Mouse (Mus musculus) macrophage (primary cell): ENCODE measurements around the gene Igsf11. TPM values are rescaled to one million over a fixed set of nuclear protein-coding genes. Genes with fewer than 3 reads are reported as not detected.

Experiments
- H3K27ac ChIP-seq: fragments of 350-480 bp; formaldehyde crosslinking; 2 replicates; pipeline ENCODE4 v1.9.0; 2021
- H3K36me3 ChIP-seq: fragments of 350-480 bp; formaldehyde crosslinking; 2 replicates; pipeline ENCODE4 v1.9.0; 2021; ENCODE audit errors: inconsistent target
- H3K4me3 ChIP-seq: fragments of 350-480 bp; formaldehyde crosslinking; 2 replicates; pipeline ENCODE4 v1.9.0; 2021; ENCODE audit errors: inconsistent target
- H3K79me2 ChIP-seq: fragments of 350-480 bp; formaldehyde crosslinking; 2 replicates; pipeline ENCODE4 v1.9.0; 2021; ENCODE audit errors: inconsistent target
- WGBS: methylation state at CpG from one replicate; pipeline ENCODE4 v1.1.7; 2026; ENCODE audit warnings: inconsistent platforms; ENCODE audit not compliant: missing documents; 5-methylcytosine and 5-hydroxymethylcytosine counted together
- polyA plus RNA-seq: library from polyadenylated mRNA; stranded (reverse); fragments of 250-400 nt; gene quantifications from 3 replicates; pipeline ENCODE4 v1.2.4, GENCODE M21; 2018; ENCODE audit warnings: inconsistent platforms

Igsf11 gene
- polyA plus RNA-seq, 1 experiment from 2014 or later: 0.49 TPM

- Histone ChIP-seq H3K4me3 (no peak overlapping the region), H3K36me3 (no peaks in the 10 kb centered on the region), H3K27ac (no peak overlapping the region), H3K79me2 (no peaks in the 10 kb centered on the region)
- WGBS: 93% methylated on average over 4 of the region's 4 CpGs
Measured at GRCm38 (mm10) chr16:38915451-38915850, 23.0 kb downstream of the Igsf11 start.

GRCm38 (mm10) chr16:38916053-38916786 lies 23.7 kb downstream of the Igsf11 start:
- Histone ChIP-seq H3K27ac (no peak overlapping the region), H3K36me3 (no peaks in the 10 kb centered on the region), H3K4me3 (no peak overlapping the region), H3K79me2 (no peaks in the 10 kb centered on the region)
- 90% methylated on average over 12 of the region's 12 CpGs for WGBS

GRCm38 (mm10) chr16:38916885-38917284 lies 24.4 kb downstream of the Igsf11 start:
- Histone ChIP-seq H3K4me3 (no peak overlapping the region), H3K79me2 (no peaks in the 10 kb centered on the region), H3K36me3 (no peaks in the 10 kb centered on the region), H3K27ac (no peak overlapping the region)
- 84% methylated on average over 5 of the region's 5 CpGs for WGBS

- H3K79me2 ChIP-seq: no peaks in the 10 kb centered on the region
- WGBS: 78% methylated on average over 2 of the region's 2 CpGs
- H3K4me3 ChIP-seq: no peak overlapping the region
- no peak overlapping the region for H3K27ac ChIP-seq
- H3K36me3 ChIP-seq: no peaks in the 10 kb centered on the region
Measured at GRCm38 (mm10) chr16:38918121-38918520, 25.6 kb downstream of the Igsf11 start.

- 88% methylated on average over 5 of the region's 5 CpGs for WGBS
- Histone ChIP-seq H3K36me3 (no peaks in the 10 kb centered on the region), H3K4me3 (no peak overlapping the region), H3K27ac (no peak overlapping the region), H3K79me2 (no peaks in the 10 kb centered on the region)
Measured at GRCm38 (mm10) chr16:38920488-38920887, 28.0 kb downstream of the Igsf11 start.

- no peak overlapping the region for H3K27ac ChIP-seq
- 85% methylated on average over 13 of the region's 13 CpGs for WGBS
- no peaks in the 10 kb centered on the region for H3K79me2 ChIP-seq
- H3K36me3 ChIP-seq: no peaks in the 10 kb centered on the region
- H3K4me3 ChIP-seq: no peak overlapping the region
Measured at GRCm38 (mm10) chr16:38924940-38925339, 32.5 kb downstream of the Igsf11 start.

GRCm38 (mm10) chr16:38928760-38929159 lies 36.3 kb downstream of the Igsf11 start:
- WGBS: 85% methylated on average over 7 of the region's 7 CpGs
- H3K36me3 ChIP-seq: no peaks in the 10 kb centered on the region

GRCm38 (mm10) chr16:38931519-38931918 lies 39.0 kb downstream of the Igsf11 start:
- no peak overlapping the region for H3K27ac ChIP-seq
- H3K36me3 ChIP-seq: no peaks in the 10 kb centered on the region
- H3K79me2 ChIP-seq: no peaks in the 10 kb centered on the region
- no peak overlapping the region for H3K4me3 ChIP-seq
- 86% methylated on average over 6 of the region's 6 CpGs for WGBS

More at GRCm38 (mm10) chr16:38928760-38929159, 36.3 kb downstream of the Igsf11 start:
- H3K79me2 ChIP-seq: no peaks in the 10 kb centered on the region
- H3K27ac ChIP-seq: no peak overlapping the region
- no peak overlapping the region for H3K4me3 ChIP-seq

- no peak overlapping the region for H3K4me3 ChIP-seq
- no peak overlapping the region for H3K27ac ChIP-seq
- H3K79me2 ChIP-seq: no peaks in the 10 kb centered on the region
- 81% methylated on average over 3 of the region's 3 CpGs for WGBS
- no peaks in the 10 kb centered on the region for H3K36me3 ChIP-seq
Measured at GRCm38 (mm10) chr16:38940805-38941204, 48.3 kb downstream of the Igsf11 start.

GRCm38 (mm10) chr16:38941275-38941674 lies 48.8 kb downstream of the Igsf11 start:
- H3K36me3 ChIP-seq: no peaks in the 10 kb centered on the region
- WGBS: 92% methylated on average over 6 of the region's 6 CpGs
- H3K79me2 ChIP-seq: no peaks in the 10 kb centered on the region
- H3K4me3 ChIP-seq: no peak overlapping the region
- H3K27ac ChIP-seq: no peak overlapping the region

GRCm38 (mm10) chr16:38943706-38944550 lies 51.5 kb downstream of the Igsf11 start:
- WGBS: 68% methylated on average over 5 of the region's 5 CpGs
- no peaks in the 10 kb centered on the region for H3K36me3 ChIP-seq
- no peak overlapping the region for H3K27ac ChIP-seq
- no peak overlapping the region for H3K4me3 ChIP-seq
- H3K79me2 ChIP-seq: no peaks in the 10 kb centered on the region

- Histone ChIP-seq H3K27ac (no peak overlapping the region), H3K4me3 (no peak overlapping the region), H3K36me3 (no peaks in the 10 kb centered on the region), H3K79me2 (no peaks in the 10 kb centered on the region)
- WGBS: 85% methylated on average over 7 of the region's 7 CpGs
Measured at GRCm38 (mm10) chr16:38945111-38945510, 52.6 kb downstream of the Igsf11 start.

GRCm38 (mm10) chr16:38945581-38945981 lies 53.1 kb downstream of the Igsf11 start:
- Histone ChIP-seq H3K79me2 (no peaks in the 10 kb centered on the region), H3K27ac (no peak overlapping the region), H3K36me3 (no peaks in the 10 kb centered on the region), H3K4me3 (no peak overlapping the region)
- WGBS: 93% methylated on average over 10 of the region's 10 CpGs

GRCm38 (mm10) chr16:38946453-38946852 lies 54.0 kb downstream of the Igsf11 start:
- Histone ChIP-seq H3K4me3 (no peak overlapping the region), H3K36me3 (no peaks in the 10 kb centered on the region), H3K79me2 (no peaks in the 10 kb centered on the region), H3K27ac (no peak overlapping the region)
- WGBS: 72% methylated on average over 7 of the region's 7 CpGs
